Mouse (Mus musculus) neural tube, embryonic 14.5 days (tissue): ENCODE data around the gene Pi4k2a. TPM values are rescaled to one million over a fixed set of nuclear protein-coding genes. Genes with fewer than 3 reads are reported as not detected.

Source experiments
- polyA plus RNA-seq: library from polyadenylated mRNA; unstranded; fragments of >200 nt; fragmentation: Nextera tagmentation; extraction: Ambion mirVana; gene quantifications from 2 replicates; pipeline ENCODE4 v1.2.1, GENCODE M21; 2014

The Pi4k2a gene
- polyA plus RNA-seq, 1 experiment from 2014 or later = 35.3 TPM

Other genes with a start within 250 kb of the Pi4k2a start
- gene Frat2, start 242.3 kb upstream of the Pi4k2a start, polyA plus RNA-seq = 5.4 and 12.0 TPM in 2 replicates
- 10.7 and 14.7 TPM in 2 replicates for gene Rrp12, start 194.3 kb upstream of the Pi4k2a start, polyA plus RNA-seq
- gene Pgam1, start 178.5 kb upstream of the Pi4k2a start, polyA plus RNA-seq = 521 and 528 TPM in 2 replicates
- 60.7 and 69.2 TPM in 2 replicates for gene Exosc1, start 157.0 kb upstream of the Pi4k2a start, polyA plus RNA-seq
- gene Zdhhc16, start 157.0 kb upstream of the Pi4k2a start, polyA plus RNA-seq = 67.7 and 72.7 TPM in 2 replicates
- 33.7 and 34.8 TPM in 2 replicates for gene Mms19, start 109.3 kb upstream of the Pi4k2a start, polyA plus RNA-seq
- 8.2 and 9.9 TPM in 2 replicates for gene Ubtd1, start 108.7 kb upstream of the Pi4k2a start, polyA plus RNA-seq
- 0.73 and 0.80 TPM in 2 replicates for gene Ankrd2, start 54.5 kb upstream of the Pi4k2a start, polyA plus RNA-seq
- gene Hoga1, start 44.9 kb upstream of the Pi4k2a start, polyA plus RNA-seq = 1.3 and 1.7 TPM in 2 replicates
- 0.15 TPM in 1 of 2 replicates, not detected in the other for gene 4933411K16Rik, start 38.2 kb upstream of the Pi4k2a start, polyA plus RNA-seq
- 118 and 131 TPM in 2 replicates for gene Morn4, start 4.1 kb upstream of the Pi4k2a start, polyA plus RNA-seq
- gene Avpi1, start 38.6 kb downstream of the Pi4k2a start, polyA plus RNA-seq = 9.4 and 10.8 TPM in 2 replicates
- gene Marveld1, start 56.9 kb downstream of the Pi4k2a start, polyA plus RNA-seq = 2.1 and 3.2 TPM in 2 replicates
- 34.2 and 37.2 TPM in 2 replicates for gene Zfyve27, start 73.5 kb downstream of the Pi4k2a start, polyA plus RNA-seq
- gene Sfrp5, start 111.8 kb downstream of the Pi4k2a start, polyA plus RNA-seq = 0.21 and 13.5 TPM in 2 replicates
- gene Golga7b, start 157.1 kb downstream of the Pi4k2a start, polyA plus RNA-seq = 52.2 and 62.5 TPM in 2 replicates